Mouse (Mus musculus): ENCODE measurements at regions not wholly inside any gene's neighbourhood (a gene's known extent, or its start where the extent isn't known, plus 50 kb on each side); places are given as distances from the start of the nearest gene placed in this dataset.

DNA sequence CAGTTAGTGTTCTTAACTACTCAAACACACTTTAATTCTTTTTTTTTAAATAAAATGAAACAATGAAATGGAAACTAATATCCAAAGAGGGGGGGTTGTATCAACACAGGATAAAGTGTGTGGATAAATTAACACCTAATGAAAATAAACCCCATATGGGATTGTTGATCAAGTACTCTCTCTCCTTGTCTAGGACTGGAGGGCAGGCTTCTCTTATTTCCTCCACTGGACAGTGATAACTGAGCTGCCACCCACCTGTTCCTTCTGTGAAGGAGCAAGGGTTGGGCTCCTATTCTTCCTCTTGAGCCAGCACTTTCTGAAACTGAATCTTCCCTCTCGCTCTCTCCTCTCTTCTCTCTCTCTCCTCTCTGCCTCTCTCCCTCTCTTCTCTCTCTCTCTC is 716.5 kb downstream of the Epm2a start:
- DNase-seq (ENCODE audit: extremely low read depth, low read depth): no peak

DNA sequence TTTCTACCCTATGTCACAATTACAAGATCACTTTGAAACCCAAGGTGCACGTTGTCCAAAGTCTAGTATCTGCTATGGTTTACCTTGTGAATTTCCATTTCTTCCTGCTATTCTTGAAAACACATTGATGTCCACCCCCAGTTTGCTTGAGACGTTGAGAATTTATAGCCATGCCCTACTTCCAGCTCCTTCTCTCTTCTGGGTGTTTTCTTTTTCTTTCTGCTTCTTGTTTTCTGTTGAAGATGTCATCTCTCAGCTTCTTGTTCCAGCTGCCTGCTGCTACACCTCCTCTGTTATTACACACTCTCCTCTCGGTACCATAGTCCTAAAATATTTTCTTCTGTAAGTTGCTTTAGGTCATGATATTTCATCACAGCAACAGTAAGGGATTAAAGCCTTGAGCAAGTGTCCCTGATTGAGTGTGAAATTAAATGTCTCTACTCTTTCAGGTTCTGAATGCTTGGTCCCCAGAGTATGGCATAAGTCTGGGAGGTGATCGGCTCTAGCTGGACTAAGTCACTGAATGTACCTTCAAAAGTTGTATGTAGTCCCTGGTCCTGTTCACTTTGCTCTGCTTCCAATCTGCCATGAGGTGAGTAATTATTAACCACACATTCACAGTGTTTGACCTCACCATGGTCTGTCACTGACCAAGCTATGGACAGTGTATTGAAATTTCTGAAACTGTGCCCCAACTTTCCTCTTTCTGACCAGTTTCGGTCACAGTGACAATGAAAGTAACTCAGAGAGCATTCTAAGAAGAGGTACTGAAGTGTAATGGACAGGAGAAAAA is 718.1 kb downstream of the Epm2a start:
- DNase-seq (ENCODE audit: extremely low read depth, low read depth): no peak

DNA sequence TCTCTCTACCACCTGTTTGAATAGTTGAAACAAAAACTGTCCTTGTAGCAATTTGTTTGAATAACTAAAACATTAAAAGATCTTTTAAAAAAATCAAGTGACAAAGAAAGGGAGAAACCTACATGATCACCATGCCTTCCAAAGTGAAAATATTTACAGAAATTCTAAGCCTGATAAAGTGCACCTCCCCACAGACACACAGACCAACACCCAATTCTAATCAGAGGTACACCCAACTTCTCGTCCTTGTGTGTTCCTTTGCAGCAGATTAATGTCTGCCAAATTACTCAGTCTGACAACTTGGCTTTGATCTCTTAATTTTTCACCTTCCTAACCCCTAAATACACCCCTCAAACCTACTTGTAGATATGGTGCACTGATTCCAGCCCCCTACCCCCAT is 719.1 kb downstream of the Epm2a start:
- DNase-seq (ENCODE audit: extremely low read depth, low read depth): no peak

DNA sequence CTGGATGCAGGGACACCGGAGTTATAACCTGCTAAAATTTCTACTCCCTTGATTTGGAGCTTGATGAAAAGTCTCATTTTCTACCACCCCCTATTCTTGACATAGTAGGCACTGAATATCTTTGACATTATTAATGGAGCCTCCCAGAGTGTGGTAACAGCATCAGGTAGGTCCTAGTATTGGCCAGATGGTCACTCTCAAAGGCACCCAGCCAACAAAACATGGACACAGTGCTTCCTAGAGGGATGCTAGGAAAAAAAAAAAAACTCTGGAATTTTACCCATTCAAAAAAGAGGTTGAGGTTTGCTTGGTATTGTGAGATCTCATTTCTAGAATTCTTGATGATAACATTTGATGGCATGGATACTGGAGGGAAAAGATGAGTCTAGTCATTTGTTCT is 740.8 kb downstream of the Epm2a start:
- no peak for DNase-seq (ENCODE audit: extremely low read depth, low read depth)

DNA sequence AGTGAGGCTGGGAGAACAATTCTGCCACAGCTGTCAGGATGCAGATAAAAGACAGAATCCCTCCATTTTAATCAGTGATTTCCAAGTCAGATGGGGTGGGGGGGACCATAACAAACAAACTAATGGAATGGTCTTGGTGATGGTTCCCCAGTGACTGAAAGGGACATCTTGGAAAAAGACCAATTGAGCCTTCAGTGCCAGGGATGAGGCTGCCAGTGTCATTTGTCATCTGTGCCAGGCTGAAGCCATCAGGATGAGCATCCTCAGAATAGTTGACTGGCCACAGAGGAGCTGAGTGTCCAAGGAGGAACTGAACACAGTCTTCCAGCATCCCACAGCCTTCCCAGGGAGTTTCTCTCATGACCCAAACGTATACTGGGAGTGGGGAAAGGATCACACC is 749.3 kb downstream of the Epm2a start:
- DNase-seq (ENCODE audit: extremely low read depth, low read depth): no peak

DNA sequence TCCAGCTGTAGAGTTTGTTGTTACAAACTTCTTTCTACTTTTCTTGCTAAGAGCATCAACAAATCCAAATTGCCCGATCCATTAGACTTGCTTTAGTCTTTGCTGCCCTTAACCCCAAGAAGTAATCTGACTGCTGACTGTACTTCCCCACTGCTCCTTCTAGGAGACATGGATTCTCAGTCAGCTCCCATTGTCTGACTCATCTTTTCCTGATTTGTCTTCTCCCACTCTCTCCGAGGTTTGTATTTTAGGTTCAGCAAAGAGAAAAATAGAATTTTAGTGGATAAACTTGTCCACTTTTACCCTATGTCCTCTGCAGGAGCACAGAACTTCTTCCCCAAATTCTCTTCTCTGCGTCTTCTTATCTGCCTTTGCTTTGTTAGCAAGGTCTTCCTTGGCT is 753.5 kb downstream of the Epm2a start:
- no peak for DNase-seq (ENCODE audit: extremely low read depth, low read depth)

DNA sequence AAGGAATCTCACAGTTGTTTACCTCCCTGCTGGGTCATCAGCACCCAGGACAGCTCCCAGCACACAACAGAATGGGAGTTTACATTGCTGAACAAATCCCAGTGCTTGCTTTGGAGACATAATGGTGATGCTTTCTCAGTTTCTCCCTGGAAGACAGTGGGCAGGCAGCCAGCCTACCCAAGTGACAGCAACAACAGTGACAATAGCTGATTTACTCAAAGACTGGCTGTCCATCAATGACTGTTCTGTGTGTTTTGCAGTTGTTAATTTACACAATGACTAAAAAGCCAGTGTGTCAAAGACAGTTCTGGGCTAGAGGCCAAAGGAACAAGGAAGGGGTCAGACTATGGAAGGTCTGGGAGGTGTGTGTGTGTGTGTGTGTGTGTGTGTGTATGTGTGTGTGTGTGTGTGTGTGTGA is 762.2 kb downstream of the Utrn start:
- DNase-seq (ENCODE audit: extremely low read depth, low read depth): no peak

DNA sequence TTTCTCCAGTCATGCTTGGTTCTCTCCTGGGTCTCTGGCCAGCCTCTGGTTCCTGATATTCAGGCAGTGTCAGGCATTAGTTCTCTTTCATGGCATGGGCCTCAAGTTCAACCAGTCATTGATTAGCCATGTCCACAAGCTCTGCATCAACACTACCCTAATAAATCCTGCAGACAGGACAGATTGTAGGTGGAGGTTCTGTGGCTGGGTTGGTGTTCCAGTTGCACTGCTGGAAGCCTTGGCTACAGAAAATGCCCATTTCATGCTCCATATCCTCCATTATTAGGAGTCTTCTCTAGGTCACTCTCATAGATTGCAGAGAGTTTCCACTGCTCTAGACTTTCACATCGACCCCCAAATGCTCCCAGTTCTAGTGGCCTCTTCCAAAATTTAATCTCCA is 757.4 kb downstream of the Utrn start:
- DNase-seq (ENCODE audit: extremely low read depth, low read depth): no peak

DNA sequence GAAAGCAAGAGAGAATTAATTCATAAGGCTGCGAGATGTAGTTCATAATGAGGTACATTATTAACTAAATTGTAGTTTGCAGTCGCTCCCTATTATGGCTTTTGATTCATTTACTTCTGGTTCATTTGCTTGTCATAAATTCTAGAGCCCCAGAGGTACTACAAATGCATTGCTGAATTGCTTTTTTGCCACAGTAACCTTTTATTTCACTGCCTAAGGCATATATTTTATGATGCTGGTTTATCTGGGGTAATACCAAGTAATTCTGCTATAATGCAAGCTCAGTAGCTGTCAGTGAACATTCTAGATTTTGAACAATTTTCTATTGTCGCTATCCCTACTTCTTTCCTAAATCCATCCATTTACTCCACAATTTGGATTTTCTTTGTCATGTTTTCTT is 753.4 kb downstream of the Utrn start:
- no peak for DNase-seq (ENCODE audit: extremely low read depth, low read depth)

DNA sequence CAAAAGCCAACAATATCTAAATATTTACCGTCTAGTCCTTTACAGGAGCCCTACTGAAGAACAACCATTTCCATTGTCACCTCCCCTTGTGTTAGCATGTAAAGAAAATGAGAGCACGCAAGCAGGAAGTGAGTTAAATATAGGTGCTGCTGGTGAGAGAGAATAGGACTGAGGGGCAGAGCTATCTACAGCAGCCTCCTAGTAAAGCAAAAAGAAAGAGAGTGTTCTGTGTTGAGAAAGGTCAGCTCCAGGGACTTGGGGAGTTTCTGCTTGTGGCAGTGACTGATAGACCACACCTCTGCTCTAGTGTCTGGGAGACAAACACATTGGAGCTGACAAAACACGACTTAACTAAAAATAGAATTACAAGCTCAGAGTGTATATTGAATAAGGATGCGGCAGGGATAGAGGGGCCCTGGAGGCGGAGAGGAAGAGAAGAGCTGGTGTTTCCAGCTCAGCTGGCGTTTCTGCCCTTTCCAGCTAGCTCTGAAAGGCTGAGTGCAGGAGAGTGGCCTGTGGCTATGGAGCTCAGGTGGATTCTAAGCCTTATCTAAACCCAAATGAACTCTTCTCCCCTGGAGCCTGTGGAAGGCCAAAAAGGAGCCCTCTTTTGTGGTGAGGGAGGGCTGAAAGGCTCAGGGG is 752.4 kb downstream of the Utrn start:
- no peak for DNase-seq (ENCODE audit: extremely low read depth, low read depth)

DNA sequence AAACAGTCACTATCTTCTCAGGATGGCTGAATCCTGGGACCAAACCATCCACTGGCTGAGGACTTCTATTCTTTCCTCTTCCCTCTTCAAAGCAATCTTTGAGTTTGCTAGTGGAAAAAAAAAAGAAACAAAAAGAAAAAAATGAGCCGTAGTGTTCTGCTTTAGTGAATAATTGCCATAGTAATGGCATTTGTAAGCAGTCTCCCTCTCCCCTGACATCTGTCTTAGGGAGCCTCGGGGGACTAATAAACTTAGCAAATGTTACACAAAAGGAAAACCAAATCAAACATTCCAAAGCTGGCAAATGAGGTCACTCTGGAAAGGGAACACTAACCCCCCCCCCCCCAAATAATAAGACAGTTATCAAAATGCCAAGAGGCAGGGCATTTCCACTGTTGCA is 744.9 kb downstream of the Utrn start:
- DNase-seq (ENCODE audit: extremely low read depth, low read depth): no peak

DNA sequence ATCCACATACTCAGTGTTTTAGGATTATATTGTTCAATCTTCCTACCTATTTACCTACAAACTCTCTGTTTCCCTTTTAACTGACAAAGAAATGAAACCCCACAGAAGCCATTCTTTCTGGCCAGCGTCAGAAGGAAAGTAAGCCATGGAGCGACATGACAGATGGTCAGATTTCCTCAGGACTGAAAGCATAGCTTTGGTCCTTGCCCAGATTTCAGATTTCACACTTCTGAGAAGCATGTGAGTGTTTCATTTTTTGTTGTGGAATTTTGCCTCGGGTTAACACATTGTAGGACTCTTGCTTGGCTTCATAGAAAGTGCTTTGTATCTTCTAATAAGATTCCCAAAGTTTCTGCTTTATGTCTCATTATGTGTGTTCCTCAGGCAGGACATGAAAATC is 739.7 kb downstream of the Utrn start:
- no peak for DNase-seq (ENCODE audit: extremely low read depth, low read depth)

DNA sequence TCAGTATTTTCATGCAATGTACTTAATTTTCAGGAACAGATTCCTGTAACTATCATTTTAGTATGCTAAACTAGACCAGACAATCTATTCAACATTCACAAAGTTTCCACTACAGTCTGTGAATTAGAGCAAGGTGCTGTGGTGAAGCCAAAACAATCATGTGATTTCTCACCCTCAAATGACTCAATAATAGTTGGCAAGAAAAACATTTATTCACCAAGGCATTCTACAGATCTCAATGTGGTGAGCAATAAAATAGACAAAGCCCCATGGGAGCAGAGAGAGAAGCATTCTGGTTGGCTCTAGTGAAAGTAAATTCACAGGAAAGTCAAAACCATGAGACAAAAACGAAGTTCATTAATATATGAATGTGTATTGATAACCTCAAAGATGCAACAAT is 724.5 kb downstream of the Utrn start:
- no peak for DNase-seq (ENCODE audit: extremely low read depth, low read depth)

DNA sequence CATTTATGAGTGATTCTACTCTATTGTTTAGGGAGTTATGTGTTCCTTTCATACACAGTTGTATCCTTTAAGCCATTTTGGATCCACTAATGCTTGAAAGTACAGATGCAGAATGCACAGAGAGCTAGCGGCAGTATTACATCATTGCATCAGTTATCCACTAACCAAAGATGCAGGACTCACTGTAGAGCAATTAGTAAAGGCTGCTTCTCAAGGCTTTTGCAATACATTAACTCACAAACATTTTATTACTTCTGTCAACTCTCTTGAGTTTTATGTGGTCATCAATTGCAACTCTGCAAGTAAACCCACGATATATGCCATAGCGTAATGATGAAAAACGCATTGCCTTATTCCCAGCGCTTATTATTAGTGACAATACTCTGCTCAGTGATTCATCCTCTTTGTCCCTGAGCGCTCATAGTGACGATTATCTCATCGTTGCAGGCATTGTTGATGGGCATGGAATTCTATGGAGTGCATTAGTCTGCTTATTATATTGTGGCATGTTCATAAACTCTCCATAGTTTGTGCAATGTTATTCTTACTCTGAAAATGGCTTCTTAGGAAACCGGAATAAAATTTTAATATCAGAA is 722.1 kb downstream of the Utrn start:
- no peak for DNase-seq (ENCODE audit: extremely low read depth, low read depth)

DNA sequence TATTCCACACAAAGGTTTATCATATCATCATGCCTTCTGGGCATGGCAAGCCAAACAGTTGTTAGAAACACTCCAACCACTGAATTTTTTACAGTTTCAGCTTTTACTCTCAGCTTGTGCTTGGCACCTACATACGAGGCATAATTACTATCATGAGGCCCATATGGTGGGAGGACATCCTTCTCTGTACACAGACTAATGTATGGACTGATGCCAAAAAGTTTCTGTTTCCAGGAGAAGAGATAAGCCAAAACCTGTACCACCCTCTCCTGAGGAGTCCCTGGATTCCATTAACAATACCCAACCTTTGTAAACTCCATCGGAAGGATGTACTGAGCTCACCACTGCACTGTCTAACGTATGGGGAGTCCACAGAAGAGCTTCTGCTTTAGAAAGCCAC is 698.9 kb downstream of the Utrn start:
- DNase-seq (ENCODE audit: extremely low read depth, low read depth): no peak

DNA sequence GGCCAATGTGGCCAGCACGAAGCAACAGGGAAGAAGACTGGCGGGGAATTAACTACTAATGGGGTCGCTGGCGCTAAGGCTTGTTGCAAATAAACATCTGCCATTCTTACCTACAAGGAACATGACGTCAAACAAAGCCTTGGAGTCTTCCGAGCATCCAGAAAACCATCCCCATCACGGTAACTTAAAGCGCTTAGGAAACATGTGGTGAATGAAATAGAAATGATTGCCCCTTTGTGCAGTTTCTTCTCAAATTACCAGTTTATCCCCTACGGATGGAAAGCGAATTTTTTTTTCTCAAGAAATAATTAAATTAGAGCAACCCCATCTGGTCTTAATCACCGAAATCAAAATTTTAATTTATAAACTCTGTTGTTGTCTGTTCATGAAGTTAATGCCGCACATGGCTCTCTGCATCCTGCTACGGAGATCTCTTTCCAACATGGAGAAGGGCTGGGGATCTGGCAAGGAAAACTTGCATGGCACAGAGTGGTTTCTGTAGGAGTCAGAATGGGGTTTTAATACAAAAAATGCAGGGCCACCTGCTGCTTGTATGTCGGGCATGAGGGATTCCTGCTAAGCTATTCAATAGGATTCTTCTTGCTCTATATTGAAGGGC is 694.9 kb downstream of the Utrn start:
- DNase-seq (ENCODE audit: extremely low read depth, low read depth): no peak

DNA sequence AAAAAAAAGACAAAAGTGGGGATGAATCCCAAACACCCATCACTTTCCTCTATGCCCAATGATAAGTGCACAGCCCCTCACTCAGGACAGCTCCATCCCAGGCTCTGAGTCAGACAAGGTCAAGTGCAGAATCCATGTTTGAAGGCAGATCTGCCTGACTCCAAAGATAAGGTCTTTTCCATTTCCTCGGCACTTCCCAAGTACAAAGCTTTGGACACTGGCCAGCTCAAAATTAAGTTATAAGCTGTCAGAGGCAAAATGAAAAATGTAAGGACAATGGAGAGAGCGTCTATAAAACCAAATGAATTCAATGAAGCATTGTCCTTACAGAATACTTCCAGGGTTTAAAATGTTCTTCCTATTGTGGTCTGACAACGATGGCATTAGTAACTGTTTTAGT is 694.0 kb downstream of the Utrn start:
- DNase-seq (ENCODE audit: extremely low read depth, low read depth): no peak

DNA sequence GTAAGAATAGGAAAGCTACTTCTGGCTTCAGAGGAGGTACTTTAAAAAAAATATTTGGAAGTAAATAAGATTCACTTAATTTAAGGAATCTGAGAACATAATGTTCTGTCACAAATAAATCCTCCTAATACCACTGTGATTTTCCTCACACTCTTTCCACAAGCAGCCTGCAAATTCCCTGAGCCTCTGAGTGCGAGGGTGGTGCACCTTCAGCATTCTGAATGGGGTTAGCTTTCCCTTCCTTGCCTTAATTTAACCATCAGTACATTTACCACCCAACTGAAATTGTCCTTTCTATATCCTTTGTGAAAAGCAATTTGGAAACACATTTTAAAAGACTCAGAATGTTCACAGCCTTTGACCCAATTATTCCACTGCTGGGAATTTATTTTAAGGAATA is 691.7 kb downstream of the Utrn start:
- DNase-seq (ENCODE audit: extremely low read depth, low read depth): no peak

DNA sequence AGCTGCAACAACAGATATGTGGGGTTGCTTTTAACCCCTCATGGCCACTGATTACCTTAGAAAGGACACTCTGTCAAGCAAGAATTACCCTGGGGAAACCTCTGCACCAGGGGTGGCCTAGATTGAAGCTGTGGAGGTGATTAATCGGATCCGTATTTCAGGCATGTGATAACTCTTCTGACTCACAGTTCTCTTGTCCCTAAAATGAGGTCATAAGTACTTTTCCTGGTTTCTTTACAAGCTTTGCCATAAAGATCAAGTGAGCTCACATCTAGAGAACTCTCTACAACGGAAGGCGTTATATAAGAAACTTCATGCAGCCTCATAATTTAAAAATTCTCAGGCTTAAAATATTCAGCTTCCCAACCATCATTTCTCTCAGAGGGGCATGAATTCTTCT is 688.2 kb downstream of the Utrn start:
- no peak for DNase-seq (ENCODE audit: extremely low read depth, low read depth)

DNA sequence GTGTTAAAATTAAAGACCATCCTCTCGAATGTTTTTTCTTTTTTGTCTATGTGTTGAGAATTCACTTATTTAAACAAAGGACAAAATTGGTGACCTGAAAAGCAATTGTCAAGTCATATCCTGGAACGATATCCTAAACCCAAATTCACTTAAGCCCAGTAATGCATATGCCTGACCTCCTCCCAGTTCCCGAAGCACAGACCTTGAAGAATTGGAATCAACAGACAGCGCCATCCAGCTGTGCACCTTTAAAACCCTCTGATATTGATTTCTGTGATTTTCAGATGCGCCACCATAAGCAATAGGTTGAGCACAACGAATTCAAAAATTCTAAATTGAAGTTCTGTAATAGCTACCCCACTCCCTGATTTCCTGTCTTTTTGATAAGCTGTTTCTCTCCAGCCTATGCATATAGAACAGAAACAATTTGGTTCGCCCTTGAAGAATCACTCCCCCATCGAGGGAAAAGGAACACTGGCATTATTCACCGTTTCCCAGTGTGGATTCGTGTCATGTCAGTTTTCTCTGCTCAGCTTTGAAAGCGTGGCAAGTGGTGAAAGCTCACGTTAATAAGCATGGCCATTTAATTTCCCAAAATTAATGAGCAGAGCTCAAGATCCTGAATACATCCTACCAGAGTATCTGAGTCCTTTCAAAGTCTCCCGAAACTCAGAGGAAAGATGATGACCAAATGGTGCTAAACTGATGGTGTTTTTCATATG is 682.1 kb downstream of the Utrn start:
- no peak for DNase-seq (ENCODE audit: extremely low read depth, low read depth)

DNA sequence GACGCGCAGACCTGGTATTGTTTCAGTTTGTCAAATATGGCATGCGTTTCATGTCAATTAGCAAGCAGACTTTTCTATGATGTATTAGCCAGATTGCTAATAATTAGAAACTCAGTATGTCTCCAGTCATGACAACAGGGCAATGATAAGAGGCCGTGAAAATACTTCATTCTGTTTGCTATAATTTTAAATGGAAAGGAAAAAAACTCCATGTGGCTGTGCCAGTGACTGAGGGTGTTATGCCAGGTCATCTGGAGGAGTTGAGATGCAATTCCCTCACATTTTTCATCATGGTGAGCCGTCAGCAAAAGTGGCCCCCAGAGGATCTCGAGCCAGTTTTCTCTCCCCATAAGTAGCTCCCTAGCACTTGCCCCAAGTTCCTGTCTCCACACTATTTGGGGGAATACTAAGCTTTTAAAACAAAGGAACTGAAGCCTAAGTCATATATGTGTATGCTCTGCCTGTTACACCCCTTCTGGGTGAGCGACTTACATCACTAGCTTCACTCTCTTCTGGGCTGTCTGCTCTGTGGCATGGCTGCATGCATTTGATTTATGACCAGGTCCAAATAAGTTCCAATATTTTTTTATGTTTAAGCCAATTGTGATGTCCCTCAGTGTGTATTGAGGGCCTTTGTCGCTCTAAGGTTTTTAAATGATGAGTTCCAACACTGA is 681.4 kb downstream of the Utrn start:
- DNase-seq (ENCODE audit: extremely low read depth, low read depth): no peak

Data from MEL-GATA-1-ER (cell line).